Mouse (Mus musculus) kidney, embryonic 15.5 days (tissue): ENCODE measurements around the gene Ssr2. TPM values are rescaled to one million over a fixed set of nuclear protein-coding genes. Genes with fewer than 3 reads are reported as not detected.

ENCODE experiments used
- ATAC-seq: fragments of 200-750 bp; cut with Nextera tagmentation; replicated peaks from 2 replicates; pipeline ENCODE4 v1.8.0; 2017; ENCODE audit warnings: moderate TSS enrichment; ENCODE audit not compliant: low FRiP score
- H3K27ac ChIP-seq: fragments of 300-500 bp; sonication (generic); 2 replicates; pipeline ENCODE4 v1.5.1; 2015; ENCODE audit warnings: mild to moderate bottlenecking, inconsistent platforms
- H3K27me3 ChIP-seq: fragments of 300-500 bp; sonication (generic); 2 replicates; pipeline ENCODE4 v1.6.1; 2015; ENCODE audit warnings: inconsistent platforms
- H3K36me3 ChIP-seq: fragments of 300-500 bp; sonication (generic); 2 replicates; pipeline ENCODE4 v1.6.1; 2015; ENCODE audit warnings: inconsistent platforms
- H3K4me1 ChIP-seq: fragments of 300-500 bp; sonication (generic); 2 replicates; pipeline ENCODE4 v1.6.1; 2015; ENCODE audit warnings: inconsistent platforms
- H3K4me2 ChIP-seq: fragments of 300-500 bp; sonication (generic); 2 replicates; pipeline ENCODE4 v1.6.1; 2015; ENCODE audit warnings: moderate library complexity, mild to moderate bottlenecking, inconsistent platforms
- H3K4me3 ChIP-seq: fragments of 300-500 bp; sonication (generic); replicated peaks from 2 replicates; pipeline ENCODE4 v1.5.1; 2015; ENCODE audit warnings: mild to moderate bottlenecking, inconsistent platforms
- H3K9ac ChIP-seq: fragments of 300-500 bp; sonication (generic); 2 replicates; pipeline ENCODE4 v1.6.1; 2015; ENCODE audit warnings: mild to moderate bottlenecking, inconsistent platforms
- H3K9me3 ChIP-seq: fragments of 300-500 bp; sonication (generic); replicated peaks from 2 replicates; pipeline ENCODE4 v1.6.1; 2016; ENCODE audit warnings: inconsistent platforms
- WGBS: fragments of 180-500 bp; shearing (Covaris S2); methylation state at CpG from one replicate; pipeline ENCODE4 v1.1.7; 2015; ENCODE audit warnings: mixed read lengths; 5-methylcytosine and 5-hydroxymethylcytosine counted together
- microRNA counts: library from miRNA; unstranded; fragments of <30 nt; microRNA quantifications from one replicate; lab custom pipeline; 2016
- microRNA-seq: library from miRNA; unstranded; fragments of <30 nt; microRNA quantifications from one replicate; pipeline ENCODE4, GENCODE M21; 2016
- polyA plus RNA-seq: library from polyadenylated mRNA; unstranded; fragments of >200 nt; fragmentation: Nextera tagmentation; extraction: Ambion mirVana; gene quantifications from 2 replicates; pipeline ENCODE4 v1.2.1, GENCODE M21; 2015

The Ssr2 gene
- polyA plus RNA-seq, 1 experiment from 2014 or later: 318 TPM

GRCm38 (mm10) chr3:88633056-88633455 lies 57.4 kb downstream of the Ssr2 start:
- 93% methylated on average over 10 of the region's 10 CpGs for WGBS
- Histone ChIP-seq H3K27me3 (no peaks in the 10 kb centered on the region), H3K4me1 (peaks cover 28% of the 10 kb centered on the region), H3K4me3 (no peak overlapping the region), H3K4me2 (no peak overlapping the region), H3K9ac (no peak overlapping the region), H3K9me3 (no peaks in the 10 kb centered on the region), H3K27ac (no peak overlapping the region), H3K36me3 (peaks cover 98% of the 10 kb centered on the region)
- no peak for ATAC-seq

DNA sequence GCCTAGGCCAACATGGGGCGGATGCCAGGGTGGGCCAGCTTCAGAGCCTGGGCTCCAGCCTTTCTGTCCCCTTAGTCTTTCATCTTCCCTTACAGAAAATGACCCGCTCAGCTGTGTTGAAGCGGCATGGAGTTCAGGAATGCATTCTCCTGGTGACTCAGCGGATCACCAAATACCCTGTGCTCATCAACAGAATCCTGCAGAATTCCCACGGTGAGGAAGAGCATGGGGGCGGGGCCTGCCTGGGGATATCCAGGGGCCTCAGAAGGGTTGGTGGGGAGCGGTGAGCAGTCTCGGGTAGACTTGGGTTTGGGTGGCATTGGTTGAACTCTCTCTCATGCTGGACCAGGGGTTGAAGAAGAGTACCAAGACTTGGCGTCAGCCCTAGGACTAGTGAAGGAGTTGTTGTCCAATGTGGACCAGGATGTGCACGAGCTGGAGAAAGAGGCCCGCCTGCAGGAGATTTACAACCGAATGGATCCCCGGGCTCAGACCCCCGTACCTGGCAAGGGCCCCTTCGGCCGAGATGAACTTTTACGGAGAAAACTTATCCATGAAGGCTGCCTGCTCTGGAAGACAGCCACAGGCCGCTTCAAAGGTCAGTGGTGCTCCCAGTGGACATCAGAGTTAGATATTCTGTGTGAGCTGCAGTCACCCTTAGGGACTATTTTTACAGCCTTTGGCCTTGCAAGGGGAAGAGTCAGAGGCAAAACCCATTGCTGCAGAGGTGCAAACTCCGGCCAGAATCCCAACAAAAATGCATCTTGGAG lies 60.0 kb downstream of the Ssr2 start:
- Histone ChIP-seq H3K4me2 (no peak overlapping the region), H3K27ac (peak overlapping the region; percentile 63)
- WGBS: 90% methylated on average over 19 of the region's 19 CpGs

GRCm38 (mm10) chr3:88636555-88636986 lies 60.9 kb downstream of the Ssr2 start:
- no peak overlapping the region for H3K9ac ChIP-seq
- no peak for ATAC-seq
- no peaks in the 10 kb centered on the region for H3K9me3 ChIP-seq
- no peak overlapping the region for H3K4me3 ChIP-seq
- H3K4me2 ChIP-seq: no peak overlapping the region
- H3K27me3 ChIP-seq: no peaks in the 10 kb centered on the region
- peaks cover 100% of the 10 kb centered on the region for H3K36me3 ChIP-seq
- no peaks in the 10 kb centered on the region for H3K4me1 ChIP-seq
- H3K27ac ChIP-seq: peak overlapping the region; percentile 63
- whole genome bisulfite sequencing: 68% methylated on average over 8 of the region's 8 CpGs

More for the DNA sequence above, 60.0 kb downstream of the Ssr2 start:
- peaks cover 6% of the 10 kb centered on the region; the same call in 1 of the 2 replicates for H3K4me1 ChIP-seq
- ATAC-seq: no peak
- H3K9me3 ChIP-seq: no peaks in the 10 kb centered on the region
- no peak overlapping the region for H3K4me3 ChIP-seq
- peaks cover 100% of the 10 kb centered on the region for H3K36me3 ChIP-seq
- no peak overlapping the region for H3K9ac ChIP-seq
- H3K27me3 ChIP-seq: no peaks in the 10 kb centered on the region

GRCm38 (mm10) chr3:88637134-88637533 lies 61.5 kb downstream of the Ssr2 start:
- WGBS: 94% methylated on average over 5 of the region's 5 CpGs
- Histone ChIP-seq H3K27me3 (no peaks in the 10 kb centered on the region), H3K36me3 (peaks cover 100% of the 10 kb centered on the region), H3K4me2 (no peak overlapping the region), H3K9me3 (no peaks in the 10 kb centered on the region), H3K9ac (no peak overlapping the region), H3K4me1 (no peaks in the 10 kb centered on the region), H3K4me3 (no peak overlapping the region), H3K27ac (0 out of 2 replicates have a peak overlapping the region, but pooled peaks have one; percentile 63)
- ATAC-seq: no peak

MicroRNAs encoded within 50 kb of the gene (microRNA counts, 519-probe panel; counts per million panel counts)
- microRNA mmu-miR-1905 (lab: Ali Mortazavi, UCI): 31.7 counts per million

Small RNA genes within 50 kb of the gene (microRNA-seq; reads per million reads assigned to microRNA genes)
- not detected for gene Mir1905

Other genes with a start within 250 kb of the Ssr2 start
- 5.2 and 6.6 TPM in 2 replicates for gene Tmem79, start 239.7 kb upstream of the Ssr2 start, polyA plus RNA-seq
- 56.3 and 63.1 TPM in 2 replicates for gene Smg5, start 239.6 kb upstream of the Ssr2 start, polyA plus RNA-seq
- gene Paqr6, start 211.3 kb upstream of the Ssr2 start, polyA plus RNA-seq: 11.9 and 14.5 TPM in 2 replicates
- 0.39 and 0.48 TPM in 2 replicates for gene Bglap3, start 203.1 kb upstream of the Ssr2 start, polyA plus RNA-seq
- 3.4 TPM in 1 of 2 replicates, not detected in the other for gene Bglap2, start 197.2 kb upstream of the Ssr2 start, polyA plus RNA-seq
- 5.6 TPM in 1 of 2 replicates, not detected in the other for gene Bglap, start 191.4 kb upstream of the Ssr2 start, polyA plus RNA-seq
- 152 TPM in 2 replicates for gene Pmf1, start 165.5 kb upstream of the Ssr2 start, polyA plus RNA-seq
- 17.5 and 17.6 TPM in 2 replicates for gene Slc25a44, start 150.7 kb upstream of the Ssr2 start, polyA plus RNA-seq
- gene Sema4a, start 114.7 kb upstream of the Ssr2 start, polyA plus RNA-seq: 14.0 and 14.7 TPM in 2 replicates
- gene Lmna, start 65.9 kb upstream of the Ssr2 start, polyA plus RNA-seq: 89.2 and 92.0 TPM in 2 replicates
- 20.9 and 22.0 TPM in 2 replicates for gene Mex3a, start 43.5 kb upstream of the Ssr2 start, polyA plus RNA-seq
- 15.1 and 17.4 TPM in 2 replicates for gene Rab25, start 27.6 kb upstream of the Ssr2 start, polyA plus RNA-seq
- gene Lamtor2, start 22.8 kb upstream of the Ssr2 start, polyA plus RNA-seq: 167 and 173 TPM in 2 replicates
- 54.0 and 57.9 TPM in 2 replicates for gene Ubqln4, start 22.1 kb upstream of the Ssr2 start, polyA plus RNA-seq
- gene Arhgef2, start 30.1 kb downstream of the Ssr2 start, polyA plus RNA-seq: 99.8 and 104 TPM in 2 replicates
- gene Rxfp4, start 77.3 kb downstream of the Ssr2 start, polyA plus RNA-seq: not detected in 2 replicates
- 95.1 and 102 TPM in 2 replicates for gene Khdc4, start 109.9 kb downstream of the Ssr2 start, polyA plus RNA-seq
- gene Rit1, start 141.0 kb downstream of the Ssr2 start, polyA plus RNA-seq: 46.7 and 50.4 TPM in 2 replicates
- 13.1 and 16.2 TPM in 2 replicates for gene Syt11, start 199.3 kb downstream of the Ssr2 start, polyA plus RNA-seq